Mouse (Mus musculus) monocyte, adult 2 months (primary cell): ENCODE measurements around the gene Ago3.

Source experiments
- DNase-seq, 2 experiments: peaks; one replicate each; pipeline ENCODE4 v3.0.0; 2022; ENCODE audit warnings: low spot score in 2 of 2, low read depth in 1 of 2

The Ago3 gene

DNA sequence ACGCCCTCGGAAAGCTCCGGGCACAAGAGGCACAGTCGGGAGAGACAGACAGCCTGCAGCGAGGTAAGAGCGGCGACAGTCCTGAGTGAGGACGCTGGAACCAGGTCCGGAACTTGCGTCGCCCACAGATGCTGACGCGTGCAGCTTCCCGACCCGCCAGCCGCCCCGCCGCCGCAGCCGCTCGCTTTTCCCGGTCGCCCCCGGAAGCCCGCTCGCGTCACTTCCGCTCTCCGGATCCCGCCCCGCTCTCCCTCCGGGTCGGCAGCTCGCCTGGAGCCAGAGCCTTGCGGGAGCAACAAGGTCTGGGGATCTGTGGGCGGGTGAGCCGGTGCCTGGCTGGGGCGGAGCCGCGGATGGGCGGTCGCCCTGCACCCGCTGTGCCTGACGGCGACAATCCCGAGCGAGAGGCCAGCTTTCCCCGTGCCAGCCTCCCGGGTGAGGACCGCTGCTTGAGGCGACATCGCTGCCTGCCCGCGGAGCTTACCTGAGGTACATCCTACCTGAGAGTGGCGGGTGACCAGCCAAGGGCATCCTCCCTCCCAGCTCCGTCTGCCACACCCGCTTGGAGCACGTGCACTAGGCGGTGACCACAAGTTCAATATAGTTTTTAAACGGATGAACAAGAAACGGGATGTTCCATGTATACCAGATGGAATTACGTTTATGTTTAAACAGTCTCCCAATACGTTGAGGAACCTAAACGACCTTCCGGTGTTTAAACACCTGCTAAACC lies at the start of gene Ago3:
Ago3 (minus strand) TSS at position 210 of the 733 bp plus-strand sequence.
- peak; percentile 80 to 84 for DNase-seq

DNA sequence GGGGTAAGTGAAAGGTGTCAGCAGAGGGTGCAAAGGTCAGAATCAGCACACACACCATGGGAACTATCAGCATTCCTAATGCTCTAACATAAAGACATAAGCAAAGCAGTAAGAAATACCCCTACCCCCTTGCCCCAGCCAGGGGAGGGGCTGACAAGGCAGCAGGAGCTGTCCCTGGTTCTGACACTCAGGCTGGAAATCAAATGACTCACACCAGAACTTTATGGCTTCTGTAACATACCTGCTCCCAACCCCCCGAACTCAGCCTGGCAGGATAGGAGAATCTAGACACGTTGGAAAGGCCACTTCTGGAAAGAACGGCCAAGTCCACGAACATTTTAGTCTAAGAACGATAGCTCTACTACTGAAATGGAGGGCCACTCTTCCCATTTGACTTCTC lies 43.7 kb upstream of the Ago3 start:
- no peak for DNase-seq

DNA sequence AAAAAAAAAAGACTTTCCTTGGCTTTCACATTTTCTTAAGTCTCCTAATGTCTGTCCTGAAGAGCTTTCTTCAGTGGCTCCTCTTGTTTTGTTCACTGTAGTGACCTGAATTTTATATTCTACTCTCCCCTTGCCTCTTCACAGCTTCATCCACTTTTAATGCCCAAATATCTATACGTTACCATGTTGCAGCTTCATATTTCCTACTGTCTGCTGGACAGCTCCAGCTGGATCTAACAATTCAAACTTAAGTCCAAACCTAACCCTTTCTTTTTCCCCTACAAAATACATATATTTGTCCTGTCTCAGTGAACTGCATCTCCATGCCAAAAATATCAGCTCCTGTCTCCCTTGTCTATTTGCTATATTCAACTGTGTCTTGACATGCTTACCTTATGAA lies 40.0 kb upstream of the Ago3 start:
- no peak for DNase-seq

DNA sequence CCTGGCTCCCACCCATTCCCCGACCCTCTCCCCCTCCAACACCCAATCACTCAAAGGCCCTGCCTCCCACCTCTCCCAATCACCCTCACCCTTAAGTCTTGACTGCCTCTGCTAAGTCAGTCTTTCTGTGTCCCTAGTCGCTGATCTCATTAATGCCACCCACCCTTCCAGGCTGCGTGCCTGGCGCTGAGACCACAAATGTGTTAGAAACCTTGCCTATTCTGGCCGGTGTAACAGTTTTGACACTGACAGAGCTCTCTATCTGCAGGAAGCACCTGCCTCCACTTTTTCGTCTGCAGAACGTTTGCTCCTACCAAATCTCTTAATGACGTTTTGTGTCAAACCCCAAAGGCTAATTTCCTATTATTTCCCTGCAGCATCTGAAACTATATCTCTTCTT lies 39.6 kb upstream of the Ago3 start:
- DNase-seq = no peak

GRCm38 (mm10) chr4:126468285-126468901 lies 39.0 kb upstream of the Ago3 start, which contains the start of gene Ago1:
TSS of gene Ago1 (minus strand) at chr4:126468583.
- DNase-seq = peak; percentile 83 to 89

GRCm38 (mm10) chr4:126467721-126468284 lies 38.4 kb upstream of the Ago3 start:
- DNase-seq = no peak

GRCm38 (mm10) chr4:126466251-126466750 lies 36.9 kb upstream of the Ago3 start:
- DNase-seq = no peak

GRCm38 (mm10) chr4:126465843-126466242 lies 36.5 kb upstream of the Ago3 start:
- DNase-seq = no peak

DNA sequence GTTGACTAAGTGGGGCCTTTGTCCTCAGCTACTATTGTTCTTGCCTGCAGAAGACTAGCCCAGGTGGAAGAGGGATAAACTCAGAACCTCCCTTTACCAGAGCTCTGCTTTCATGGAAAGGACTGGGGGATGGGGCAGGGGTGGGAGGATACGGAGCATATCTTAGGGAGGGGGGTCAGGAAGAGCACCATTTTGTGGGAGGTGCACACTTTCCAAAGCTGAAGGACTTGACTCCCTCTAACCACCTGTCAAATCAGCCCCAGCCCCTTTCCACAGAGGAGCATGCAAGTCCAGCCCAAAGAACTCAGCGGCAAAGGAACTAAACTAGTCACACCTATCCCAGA lies 35.5 kb upstream of the Ago3 start:
- no peak for DNase-seq

DNA sequence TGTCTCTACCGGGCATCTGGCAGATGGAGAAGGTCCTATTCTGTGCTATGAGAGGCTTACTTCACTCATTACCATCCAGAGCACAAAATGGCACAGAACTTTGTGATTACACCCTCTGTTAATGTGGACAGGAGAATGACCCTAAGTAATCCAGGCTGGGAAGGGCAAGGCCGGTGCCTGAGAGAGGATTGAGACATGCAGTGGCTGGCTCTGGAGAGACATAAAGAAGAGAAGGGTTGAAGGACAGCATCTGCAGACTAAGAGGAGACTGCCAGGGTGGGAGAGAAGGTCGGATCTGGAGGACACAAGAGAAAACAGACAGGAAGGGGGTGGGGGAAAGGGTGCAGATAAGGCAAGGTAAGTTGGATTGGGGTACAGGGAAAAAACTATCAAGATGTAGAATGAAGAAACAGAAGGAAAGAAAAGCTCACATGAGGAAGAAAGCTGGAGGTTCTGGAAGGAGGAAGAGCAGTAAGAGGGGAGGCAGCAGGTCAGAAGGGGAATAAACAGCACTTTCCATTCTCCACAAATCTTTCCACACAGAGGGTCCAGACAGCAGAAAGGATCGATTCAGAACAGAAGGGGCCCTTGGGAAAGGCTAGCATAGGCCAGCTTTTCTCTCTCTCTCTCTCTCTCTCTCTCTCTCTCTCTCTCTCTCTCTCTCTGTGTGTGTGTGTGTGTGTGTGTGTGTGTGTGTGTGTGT lies 35.0 kb upstream of the Ago3 start:
- no peak for DNase-seq

GRCm38 (mm10) chr4:126455441-126455840 lies 26.1 kb upstream of the Ago3 start:
- no peak for DNase-seq

GRCm38 (mm10) chr4:126454547-126455254 lies 25.3 kb upstream of the Ago3 start:
- no peak for DNase-seq

DNA sequence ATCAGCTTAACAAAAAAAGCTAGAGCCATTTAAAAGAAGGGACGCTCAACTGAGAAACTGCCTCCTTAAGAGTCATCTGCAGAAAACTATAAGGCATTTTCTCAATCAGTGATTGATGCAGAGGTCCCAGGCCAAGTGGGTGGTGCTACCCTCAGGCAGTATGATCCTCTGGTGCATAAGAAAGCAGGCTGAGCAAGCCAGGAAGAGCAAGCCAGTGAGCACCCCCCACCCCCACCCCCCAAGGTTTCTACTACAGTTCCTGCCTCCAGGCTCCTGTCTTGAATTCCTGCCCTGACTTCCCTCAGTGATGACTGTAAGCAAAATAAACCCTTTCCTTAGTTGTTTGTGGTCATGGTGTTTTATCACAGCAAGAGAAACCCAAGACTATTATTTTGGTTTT lies 20.9 kb upstream of the Ago3 start:
- no peak for DNase-seq

DNA sequence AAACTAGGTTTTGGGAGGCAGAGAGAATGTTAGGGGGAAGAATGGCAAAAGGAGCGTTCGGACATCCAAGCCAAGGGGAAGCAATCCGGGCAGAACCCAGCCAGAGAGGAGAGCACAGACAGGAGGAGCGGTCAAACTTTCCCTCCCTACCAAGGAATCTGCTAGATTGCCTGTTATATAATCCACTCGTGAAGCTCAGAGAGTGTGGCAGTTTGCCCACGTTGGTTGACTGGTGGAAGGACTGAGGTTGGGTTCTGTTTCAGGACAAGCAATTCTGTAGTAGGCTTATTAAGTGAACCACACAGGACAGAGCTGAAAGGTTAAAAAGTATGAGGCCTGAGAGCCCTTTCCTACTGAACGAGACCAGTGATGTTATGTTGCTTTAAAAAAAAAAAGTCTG lies 17.8 kb upstream of the Ago3 start:
- no peak for DNase-seq

- DNase-seq = no peak
Observed at GRCm38 (mm10) chr4:126444528-126444927, 15.2 kb upstream of the Ago3 start.

DNA sequence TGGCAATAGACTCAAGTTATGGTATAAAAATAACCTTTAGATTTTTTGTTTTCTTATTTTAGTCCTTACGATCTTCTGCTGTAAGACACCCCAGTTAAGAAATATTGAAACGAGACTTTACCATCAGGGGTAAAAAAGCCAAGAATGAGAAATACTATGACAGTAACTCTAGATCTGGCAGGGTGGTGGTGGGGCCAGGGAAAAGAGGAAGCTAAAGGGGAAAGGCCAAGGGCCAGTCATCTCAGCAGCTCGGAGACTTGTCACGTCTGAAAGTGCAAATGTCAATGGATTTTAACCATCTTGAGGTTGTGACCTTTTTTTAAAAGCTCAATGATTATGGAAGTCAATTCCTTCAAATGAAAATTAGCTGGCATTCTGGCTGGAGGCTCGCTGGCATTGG lies 8.9 kb upstream of the Ago3 start:
- DNase-seq = peak in 1 of 2 experiments; percentile 12

GRCm38 (mm10) chr4:126436268-126436667 lies 6.9 kb upstream of the Ago3 start:
- DNase-seq = no peak

DNA sequence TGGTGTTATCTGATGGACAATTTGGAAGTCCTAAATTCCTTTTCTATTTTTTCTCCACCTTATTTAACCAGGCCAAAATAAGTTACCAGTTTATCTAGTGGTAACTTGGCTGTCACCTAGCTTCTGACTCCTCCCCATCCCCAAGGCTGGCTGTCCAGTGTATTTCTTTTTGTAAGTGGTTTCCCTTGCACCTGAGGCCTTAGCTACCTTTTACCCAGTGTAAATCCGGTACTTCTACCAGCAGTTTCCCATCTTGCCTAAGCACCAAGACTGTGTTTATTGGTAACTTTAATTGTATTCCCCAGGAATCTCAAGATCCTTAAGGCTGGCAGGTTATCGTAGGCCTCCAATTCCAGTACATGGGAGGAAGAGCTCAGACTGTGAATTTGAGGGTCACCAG lies 4.7 kb upstream of the Ago3 start:
- DNase-seq = no peak

GRCm38 (mm10) chr4:126433175-126433574 lies 3.8 kb upstream of the Ago3 start:
- no peak for DNase-seq

- DNase-seq = no peak
Observed at GRCm38 (mm10) chr4:126431746-126432145, 2.4 kb upstream of the Ago3 start.

- no peak for DNase-seq
Observed at GRCm38 (mm10) chr4:126428682-126429346, 542 bp downstream of the Ago3 start.
